Mouse (Mus musculus): Measurements from ENCODE around the gene Clasp2. TPM values are rescaled to one million over a fixed set of nuclear protein-coding genes. Genes with fewer than 3 reads are reported as not detected.
"Not testable (repeated sequence)": the region's sequence is repeated elsewhere in the genome, so short reads cannot be mapped to it uniquely, and the experiment has no call there.

The Clasp2 gene
- polyA plus RNA-seq, 1 experiment, result 0.19 TPM

DNA sequence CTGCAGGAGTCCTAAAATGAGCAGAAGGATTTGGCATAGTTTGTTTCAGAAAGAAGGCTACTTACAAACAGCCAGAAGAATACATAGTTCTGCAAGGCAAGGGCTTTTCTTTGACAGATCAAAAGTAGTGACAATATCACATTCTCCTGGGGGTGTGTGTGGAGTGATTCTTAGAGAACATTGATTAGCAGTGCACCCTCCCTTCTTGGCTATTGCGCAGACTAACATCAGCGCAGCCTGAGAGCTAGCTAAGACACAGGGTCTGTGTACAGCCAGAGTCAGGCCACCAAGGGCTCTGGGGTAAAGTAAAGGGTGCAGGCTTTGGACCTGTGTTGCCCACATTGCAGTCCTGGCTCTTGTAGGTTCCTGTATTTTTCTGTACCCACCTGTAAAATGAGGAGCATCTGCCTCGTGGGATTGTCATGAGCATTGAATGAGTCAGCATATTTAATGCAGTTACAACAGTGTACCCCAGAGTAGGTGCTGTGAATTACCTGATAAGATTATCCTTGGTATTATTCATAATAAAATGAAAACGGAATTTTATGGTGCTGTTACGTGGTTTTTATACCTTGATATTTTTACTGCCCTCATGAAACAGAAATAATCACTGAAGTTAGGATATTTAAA, 122.2 kb downstream of the Clasp2 start:
- TF ChIP-seq TAL1 (IDR thresholded peaks at IDR 0.05; ENCODE audit: low read length) (no peak), GATA1 (IDR thresholded peaks at IDR 0.05; ENCODE audit: low read length) (no peak)
- Histone ChIP-seq H3K4me3 (replicated peaks) (no peak overlapping the region), H3K36me3 (ENCODE audit: control insufficient read depth) (peaks cover 43% of the 10 kb centered on the region), H3K9me3 (ENCODE audit: control insufficient read depth, low read length) (no peaks in the 10 kb centered on the region), H3K4me1 (ENCODE audit: control insufficient read depth) (peaks cover 15% of the 10 kb centered on the region), H3K27me3 (ENCODE audit: control insufficient read depth) (no peaks in the 10 kb centered on the region)

DNA sequence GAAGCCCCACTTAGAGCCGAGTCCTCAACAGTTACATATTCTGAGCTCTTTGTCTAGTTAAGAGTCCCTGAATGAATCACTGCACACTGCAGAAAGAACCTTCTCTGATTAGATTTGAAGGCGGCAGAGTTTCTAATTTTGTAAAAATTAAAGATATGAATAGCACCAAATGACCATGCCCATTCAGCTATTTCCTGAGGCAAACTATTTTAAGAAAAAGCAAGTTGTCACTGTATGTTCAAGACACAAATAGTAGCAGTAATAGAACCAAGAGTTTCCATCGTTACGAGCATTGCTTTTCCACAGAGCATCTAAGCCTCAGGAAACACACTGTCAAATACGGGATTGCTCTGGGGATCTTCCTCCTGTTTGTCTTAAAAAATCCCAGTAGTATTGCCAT, 126.7 kb downstream of the Clasp2 start:
- H3K27me3 ChIP-seq (ENCODE audit: control insufficient read depth), result no peaks in the 10 kb centered on the region
- H3K4me3 ChIP-seq (replicated peaks), result no peak overlapping the region
- peaks cover 10% of the 10 kb centered on the region for H3K4me1 ChIP-seq (ENCODE audit: control insufficient read depth)
- peaks cover 57% of the 10 kb centered on the region for H3K36me3 ChIP-seq (ENCODE audit: control insufficient read depth)
- TF ChIP-seq TAL1 (IDR thresholded peaks at IDR 0.05; ENCODE audit: low read length) (no peak), GATA1 (IDR thresholded peaks at IDR 0.05; ENCODE audit: low read length) (no peak)
- no peaks in the 10 kb centered on the region for H3K9me3 ChIP-seq (ENCODE audit: control insufficient read depth, low read length)

- H3K36me3 ChIP-seq (ENCODE audit: control insufficient read depth), result peaks cover 64% of the 10 kb centered on the region
- TF ChIP-seq GATA1 (IDR thresholded peaks at IDR 0.05; ENCODE audit: low read length) (no peak), TAL1 (IDR thresholded peaks at IDR 0.05; ENCODE audit: low read length) (no peak)
- H3K27me3 ChIP-seq (ENCODE audit: control insufficient read depth), result no peaks in the 10 kb centered on the region
Measured at GRCm38 (mm10) chr9:113894903-113895302, 153.6 kb downstream of the Clasp2 start.

DNA sequence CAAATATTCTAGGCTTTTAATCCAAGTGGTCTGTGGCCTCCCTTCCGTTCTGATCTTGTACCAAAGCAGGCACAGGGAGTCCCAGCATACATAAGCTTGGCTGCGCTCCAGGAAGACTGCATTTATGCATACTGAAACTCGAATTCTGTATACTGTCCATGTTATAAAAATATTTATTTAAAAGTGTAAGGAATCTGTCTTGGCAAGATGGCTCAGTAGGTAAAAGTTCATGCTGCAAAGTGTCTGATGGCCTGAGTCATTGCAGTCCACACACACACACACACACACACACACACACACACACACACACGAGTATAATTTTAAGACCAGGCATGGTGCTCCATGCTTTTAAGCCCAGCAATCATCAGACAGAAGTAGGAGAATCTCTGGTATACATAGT, 161.9 kb downstream of the Clasp2 start:
- no peaks in the 10 kb centered on the region for H3K27me3 ChIP-seq (ENCODE audit: control insufficient read depth)
- no peak overlapping the region for H3K4me3 ChIP-seq (replicated peaks)
- no peaks in the 10 kb centered on the region for H3K9me3 ChIP-seq (ENCODE audit: control insufficient read depth, low read length)
- TF ChIP-seq GATA1 (IDR thresholded peaks at IDR 0.05; ENCODE audit: low read length) (no peak), TAL1 (IDR thresholded peaks at IDR 0.05; ENCODE audit: low read length) (no peak)
- no peaks in the 10 kb centered on the region for H3K4me1 ChIP-seq (ENCODE audit: control insufficient read depth)
- H3K36me3 ChIP-seq (ENCODE audit: control insufficient read depth), result peaks cover 79% of the 10 kb centered on the region

More at GRCm38 (mm10) chr9:113894903-113895302, 153.6 kb downstream of the Clasp2 start:
- H3K9me3 ChIP-seq (ENCODE audit: control insufficient read depth, low read length), result no peaks in the 10 kb centered on the region
- H3K4me1 ChIP-seq (ENCODE audit: control insufficient read depth), result no peaks in the 10 kb centered on the region
- no peak overlapping the region for H3K4me3 ChIP-seq (replicated peaks)

DNA sequence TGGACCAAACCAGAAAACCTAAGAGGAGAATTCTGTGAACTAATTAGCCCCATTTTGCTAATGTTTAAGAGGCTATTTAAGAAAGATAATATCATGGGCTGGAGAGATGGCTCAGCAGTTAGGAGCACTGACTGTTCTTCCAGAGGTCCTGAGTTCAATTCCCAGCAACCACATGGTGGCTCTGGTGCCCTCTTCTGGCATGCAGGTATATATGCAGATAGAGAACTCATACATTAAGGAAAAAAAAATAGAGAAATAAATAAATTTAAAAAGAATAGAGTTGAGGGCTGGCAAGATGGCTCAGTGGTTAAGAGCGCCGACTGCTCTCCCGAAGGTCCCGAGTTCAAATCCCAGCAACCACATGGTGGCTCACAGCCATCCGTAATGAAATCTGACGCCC, 163.0 kb downstream of the Clasp2 start:
- not testable (repeated sequence) for H3K27me3 ChIP-seq (ENCODE audit: control insufficient read depth); H3K4me1 ChIP-seq (ENCODE audit: control insufficient read depth); H3K4me3 ChIP-seq (replicated peaks); H3K9me3 ChIP-seq (ENCODE audit: control insufficient read depth, low read length)
- H3K36me3 ChIP-seq (ENCODE audit: control insufficient read depth), result peaks cover 84% of the 10 kb centered on the region

DNA sequence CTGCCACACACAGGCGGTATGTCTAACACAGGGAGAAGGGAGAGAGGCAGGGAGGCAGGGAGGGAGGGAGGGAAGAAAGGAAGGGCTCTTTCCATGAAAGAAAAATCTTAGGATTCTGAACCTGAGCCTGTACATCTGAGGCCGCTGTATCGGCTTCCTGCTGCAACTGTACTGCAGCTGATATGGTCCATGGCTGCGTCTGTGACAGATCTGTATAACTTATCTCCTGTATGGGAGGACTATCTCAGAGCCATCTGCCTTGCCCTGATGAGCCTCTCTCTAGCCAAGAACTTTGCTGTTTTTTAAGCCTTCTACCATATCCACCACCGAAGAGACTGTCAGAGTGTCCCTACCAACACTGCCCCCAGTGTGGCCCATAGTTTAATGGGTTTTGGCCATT, 174.5 kb downstream of the Clasp2 start:
- no peak overlapping the region for H3K4me3 ChIP-seq (replicated peaks)
- H3K27me3 ChIP-seq (ENCODE audit: control insufficient read depth), result no peaks in the 10 kb centered on the region
- peaks cover 30% of the 10 kb centered on the region for H3K4me1 ChIP-seq (ENCODE audit: control insufficient read depth)
- H3K36me3 ChIP-seq (ENCODE audit: control insufficient read depth), result peaks cover 64% of the 10 kb centered on the region
- no peaks in the 10 kb centered on the region for H3K9me3 ChIP-seq (ENCODE audit: control insufficient read depth, low read length)
- peak; percentile 32; the same call in 1 of the 3 replicates for TF ChIP-seq TAL1 (IDR thresholded peaks at IDR 0.05; ENCODE audit: low read length)
- peak; percentile 34; the same call in 1 of the 2 replicates for TF ChIP-seq GATA1 (IDR thresholded peaks at IDR 0.05; ENCODE audit: low read length)

GRCm38 (mm10) chr9:113922677-113923076, 181.4 kb downstream of the Clasp2 start:
- Histone ChIP-seq H3K27me3 (ENCODE audit: control insufficient read depth) (no peaks in the 10 kb centered on the region), H3K4me3 (replicated peaks) (no peak overlapping the region), H3K9me3 (ENCODE audit: control insufficient read depth, low read length) (no peaks in the 10 kb centered on the region), H3K4me1 (ENCODE audit: control insufficient read depth) (peaks cover 1% of the 10 kb centered on the region; the same call in 1 of the 2 replicates), H3K36me3 (ENCODE audit: control insufficient read depth) (peaks cover 34% of the 10 kb centered on the region)
- TF ChIP-seq GATA1 (IDR thresholded peaks at IDR 0.05; ENCODE audit: low read length) (no peak), TAL1 (IDR thresholded peaks at IDR 0.05; ENCODE audit: low read length) (no peak)

GRCm38 (mm10) chr9:113924883-113925282, 183.6 kb downstream of the Clasp2 start:
- peaks cover 22% of the 10 kb centered on the region for H3K36me3 ChIP-seq (ENCODE audit: control insufficient read depth)
- TF ChIP-seq GATA1 (IDR thresholded peaks at IDR 0.05; ENCODE audit: low read length), result no peak
- no peak for TF ChIP-seq TAL1 (IDR thresholded peaks at IDR 0.05; ENCODE audit: low read length)
- H3K4me1 ChIP-seq (ENCODE audit: control insufficient read depth), result peaks cover 10% of the 10 kb centered on the region
- H3K9me3 ChIP-seq (ENCODE audit: control insufficient read depth, low read length), result no peaks in the 10 kb centered on the region
- H3K4me3 ChIP-seq (replicated peaks), result no peak overlapping the region
- H3K27me3 ChIP-seq (ENCODE audit: control insufficient read depth), result no peaks in the 10 kb centered on the region

DNA sequence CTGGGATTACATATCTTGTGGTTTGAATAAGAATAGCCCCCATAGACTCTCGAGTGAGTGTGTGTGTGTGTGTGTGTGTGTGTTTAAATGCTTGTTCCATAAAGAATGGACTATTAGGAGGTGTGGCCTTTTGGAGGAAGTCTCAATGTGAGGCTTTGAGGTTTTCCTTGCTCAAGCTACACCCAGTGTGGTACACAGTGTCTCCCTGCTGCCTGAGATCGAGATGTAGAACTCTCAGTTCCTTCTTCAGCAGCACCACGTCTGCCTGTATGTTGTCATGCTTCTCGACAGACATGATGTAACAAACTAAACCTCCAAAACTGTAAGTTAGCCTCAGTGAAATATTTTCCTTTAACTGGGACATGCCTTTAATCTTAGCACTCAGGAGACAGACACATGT, 187.3 kb downstream of the Clasp2 start:
- Histone ChIP-seq H3K4me3 (replicated peaks) (no peak overlapping the region), H3K9me3 (ENCODE audit: control insufficient read depth, low read length) (no peaks in the 10 kb centered on the region)

GRCm38 (mm10) chr9:113929676-113930075, 188.4 kb downstream of the Clasp2 start:
- Histone ChIP-seq H3K27me3 (ENCODE audit: control insufficient read depth) (no peaks in the 10 kb centered on the region), H3K9me3 (ENCODE audit: control insufficient read depth, low read length) (no peaks in the 10 kb centered on the region), H3K4me1 (ENCODE audit: control insufficient read depth) (peaks cover 39% of the 10 kb centered on the region), H3K4me3 (replicated peaks) (peak overlapping the region; percentile 100), H3K36me3 (ENCODE audit: control insufficient read depth) (peaks cover 16% of the 10 kb centered on the region)
- TF ChIP-seq TAL1 (IDR thresholded peaks at IDR 0.05; ENCODE audit: low read length), result no peak
- no peak for TF ChIP-seq GATA1 (IDR thresholded peaks at IDR 0.05; ENCODE audit: low read length)

More for the DNA sequence above, 187.3 kb downstream of the Clasp2 start:
- H3K36me3 ChIP-seq (ENCODE audit: control insufficient read depth), result peaks cover 15% of the 10 kb centered on the region
- H3K4me1 ChIP-seq (ENCODE audit: control insufficient read depth), result peaks cover 29% of the 10 kb centered on the region
- H3K27me3 ChIP-seq (ENCODE audit: control insufficient read depth), result no peaks in the 10 kb centered on the region
- TF ChIP-seq TAL1 (IDR thresholded peaks at IDR 0.05; ENCODE audit: low read length) (no peak), GATA1 (IDR thresholded peaks at IDR 0.05; ENCODE audit: low read length) (no peak)
